9 mouse cellular contexts compared by ENCODE assay signal in the genomic region with DNA sequence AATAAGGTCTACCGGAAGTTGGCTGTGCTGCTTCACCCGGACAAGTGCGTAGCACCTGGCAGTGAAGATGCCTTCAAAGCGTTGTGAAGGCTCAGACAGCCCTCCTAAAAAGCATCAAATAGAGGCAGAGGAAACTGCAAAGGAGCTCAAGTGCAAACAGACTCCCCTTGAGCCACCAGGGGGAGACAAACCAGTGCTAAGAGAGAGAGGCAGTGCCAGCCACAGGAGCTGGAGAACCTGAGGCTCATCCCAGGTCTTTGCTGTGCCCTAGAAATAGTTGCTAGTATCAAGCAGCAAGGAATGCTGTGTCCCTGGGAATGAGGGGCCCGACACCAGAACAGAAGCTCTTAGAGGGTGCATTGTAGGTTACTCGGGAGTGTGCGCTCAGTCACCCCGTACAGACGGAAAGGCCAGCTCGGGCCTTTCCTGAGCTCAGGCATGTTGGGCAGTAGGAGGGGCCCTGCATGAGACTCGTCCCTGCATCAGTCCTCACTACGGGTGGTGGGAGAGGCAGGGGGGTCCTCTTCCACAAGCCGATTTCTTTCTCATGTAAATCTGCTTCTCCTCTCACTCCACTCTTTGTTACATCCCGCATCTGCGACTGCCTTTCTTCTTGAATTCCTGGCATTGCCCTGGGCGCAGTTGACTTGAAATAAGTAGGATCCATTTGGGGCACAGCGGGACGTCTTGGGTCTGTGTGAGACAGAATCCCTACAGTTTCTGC. TPM values are rescaled to one million over a fixed set of nuclear protein-coding genes. Genes with fewer than 3 reads are reported as not detected.
A peak's percentile ranks its signal among the peaks of the same experiment; 100 is the strongest.
DNase-seq lines count a peak whose midpoint lies in the region; ATAC-seq lines count a peak whose summit lies in the region.
"Had no signal": no experiment of that assay in that cellular context is flagged by ENCODE, and none has a peak within 500 bp of the region (broad histone marks: within the 10 kb centered on the region; RNA-seq: fewer than 3 reads in every experiment).

No protein-coding gene starts in this region.

- peak overlapping the region; percentile 53 for H3K4me2 ChIP-seq in forebrain, embryonic 16.5 days (ENCODE audit: low read length)
- peak overlapping the region; percentile 64 for H3K4me2 ChIP-seq in hindbrain, embryonic 13.5 days

- H3K9me3 ChIP-seq in forebrain, embryonic 16.5 days (ENCODE audit: control insufficient read depth, low read length) = no peaks in the 10 kb centered on the region
- no peaks in the 10 kb centered on the region for H3K9me3 ChIP-seq in hindbrain, embryonic 13.5 days

- peak; percentile 89 for DNase-seq in MN1 (ENCODE audit: low spot score)
- DNase-seq in cerebellum, adult 18-20 months = peak; percentile 83 to 84
- DNase-seq in layer of hippocampus, postnatal 14 days (ENCODE audit: low spot score in 2 of 2) = peak; percentile 63 to 77
- DNase-seq in lung, postnatal 14 days = peak; percentile 80
- peak; percentile 87 for DNase-seq in retina, postnatal 1 day
- DNase-seq in thymus, postnatal 36 days = peak; percentile 73 to 76

- peak overlapping the region; percentile 31 for H3K4me3 ChIP-seq in forebrain, embryonic 16.5 days (replicated peaks; ENCODE audit: low read length)
- H3K4me3 ChIP-seq in hindbrain, embryonic 13.5 days = peak overlapping the region; percentile 38
- H3K4me3 ChIP-seq: megakaryocyte, embryonic 14.5 days had no signal

- no peak overlapping the region for H3K27ac ChIP-seq in forebrain, embryonic 16.5 days (ENCODE audit: low read length)
- H3K27ac ChIP-seq in hindbrain, embryonic 13.5 days = no peak overlapping the region

- peak overlapping the region; percentile 54 for H3K9ac ChIP-seq in forebrain, embryonic 16.5 days (replicated peaks; ENCODE audit: low read depth, low read length)
- H3K9ac ChIP-seq in hindbrain, embryonic 13.5 days = peak overlapping the region; percentile 76

- 11% methylated on average over 18 of the region's 18 CpGs for WGBS in forebrain, embryonic 16.5 days
- WGBS in hindbrain, embryonic 13.5 days = 11% methylated on average over 18 of the region's 18 CpGs

- H3K36me3 ChIP-seq in forebrain, embryonic 16.5 days (ENCODE audit: control insufficient read depth, insufficient read depth) = no peaks in the 10 kb centered on the region
- H3K36me3 ChIP-seq in hindbrain, embryonic 13.5 days = no peaks in the 10 kb centered on the region

- ATAC-seq in forebrain, embryonic 16.5 days = peak; percentile 92
- peak; percentile 89 for ATAC-seq in hindbrain, embryonic 13.5 days (ENCODE audit: low FRiP score)

- peaks cover 6% of the 10 kb centered on the region for H3K4me1 ChIP-seq in forebrain, embryonic 16.5 days (replicated peaks; ENCODE audit: control insufficient read depth, insufficient read depth, low read length)
- H3K4me1 ChIP-seq in hindbrain, embryonic 13.5 days (replicated peaks) = peaks cover 11% of the 10 kb centered on the region

- no peaks in the 10 kb centered on the region for H3K27me3 ChIP-seq in forebrain, embryonic 16.5 days (replicated peaks; ENCODE audit: control insufficient read depth, insufficient read depth, low read length)
- no peaks in the 10 kb centered on the region for H3K27me3 ChIP-seq in hindbrain, embryonic 13.5 days

RNA-seq across cellular contexts. Expression of a gene that starts 34.3 kb away (rescaled TPM):
- polyA plus RNA-seq in forebrain, embryonic 16.5 days (2015; fragmentation: Nextera tagmentation; extraction: Ambion mirVana) = 58.6 and 67.0 TPM in 2 replicates
- 66.2 and 66.4 TPM in 2 replicates for polyA plus RNA-seq in hindbrain, embryonic 13.5 days (2015; fragmentation: Nextera tagmentation; extraction: Ambion mirVana)
- total RNA-seq in layer of hippocampus, postnatal 14 days (2021) = 10 to 100 TPM; 53.0 to 56.8 TPM
